Mouse (Mus musculus) limb, embryonic 13.5 days (tissue): ENCODE measurements around the gene D630039A03Rik. TPM values are rescaled to one million over a fixed set of nuclear protein-coding genes. Genes with fewer than 3 reads are reported as not detected.
"Not testable (repeated sequence)": the region's sequence is repeated elsewhere in the genome, so short reads cannot be mapped to it uniquely, and the experiment has no call there.

ENCODE experiments used
- ATAC-seq: fragments of 200-750 bp; cut with Nextera tagmentation; 2 replicates; pipeline ENCODE4 v1.8.0; 2017; ENCODE audit warnings: low read depth, moderate number of reproducible peaks, moderate TSS enrichment; ENCODE audit not compliant: low FRiP score
- H3K27ac ChIP-seq: fragments of 300-500 bp; sonication (generic); 2 replicates; pipeline ENCODE4 v1.5.1; 2015; ENCODE audit warnings: inconsistent platforms, mild to moderate bottlenecking, moderate library complexity
- H3K27me3 ChIP-seq: fragments of 300-500 bp; sonication (generic); 2 replicates; pipeline ENCODE4 v1.6.1; 2015; ENCODE audit warnings: mild to moderate bottlenecking, inconsistent platforms
- H3K36me3 ChIP-seq: fragments of 300-500 bp; sonication (generic); 2 replicates; pipeline ENCODE4 v1.6.1; 2015; ENCODE audit warnings: inconsistent platforms, mild to moderate bottlenecking, moderate library complexity
- H3K4me1 ChIP-seq: fragments of 300-500 bp; sonication (generic); 2 replicates; pipeline ENCODE4 v1.6.1; 2015; ENCODE audit warnings: inconsistent platforms
- H3K4me2 ChIP-seq: fragments of 300-500 bp; sonication (generic); replicated peaks from 2 replicates; pipeline ENCODE4 v1.6.1; 2015; ENCODE audit warnings: inconsistent platforms, mild to moderate bottlenecking, moderate library complexity
- H3K4me3 ChIP-seq: fragments of 300-500 bp; sonication (generic); 2 replicates; pipeline ENCODE4 v1.5.1; 2015; ENCODE audit warnings: moderate library complexity, mild to moderate bottlenecking, inconsistent platforms
- H3K9ac ChIP-seq: fragments of 300-500 bp; sonication (generic); 2 replicates; pipeline ENCODE4 v1.6.1; 2015; ENCODE audit warnings: mild to moderate bottlenecking, inconsistent platforms
- H3K9me3 ChIP-seq: fragments of 300-500 bp; sonication (generic); 2 replicates; pipeline ENCODE4 v1.6.1; 2016; ENCODE audit warnings: inconsistent platforms
- WGBS: fragments of 180-500 bp; shearing (Covaris S2); methylation state at CpG from one replicate; pipeline ENCODE4 v1.1.7; 2015; 5-methylcytosine and 5-hydroxymethylcytosine counted together
- polyA plus RNA-seq: library from polyadenylated mRNA; unstranded; fragments of >200 nt; fragmentation: Nextera tagmentation; extraction: Ambion mirVana; gene quantifications from 2 replicates; pipeline ENCODE4 v1.2.1, GENCODE M21; 2015

Gene D630039A03Rik
- polyA plus RNA-seq, 1 experiment from 2014 or later, result 0.34 TPM

DNA sequence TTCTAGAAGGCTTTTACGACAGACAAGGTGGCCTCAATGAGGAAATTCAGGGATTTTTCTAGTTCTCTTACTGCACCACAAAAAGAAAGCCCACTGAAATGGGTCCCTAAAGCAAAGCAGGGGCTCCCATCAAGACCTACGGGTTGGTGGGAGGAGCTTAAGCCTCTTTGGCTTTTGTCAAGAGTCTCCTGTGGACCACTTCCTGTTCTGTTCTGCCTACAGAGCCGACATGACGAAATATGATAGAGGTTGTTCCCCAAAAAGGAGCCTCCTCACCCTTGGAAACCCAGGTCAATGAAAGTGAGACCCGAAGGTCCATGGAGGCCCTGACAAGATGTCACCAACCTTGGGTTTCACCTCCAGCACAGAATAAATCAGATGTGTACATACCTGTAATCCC lies 13.5 kb downstream of the D630039A03Rik start:
- ATAC-seq, result no peak
- Histone ChIP-seq H3K4me3 (no peak overlapping the region), H3K4me2 (no peak overlapping the region), H3K27me3 (no peaks in the 10 kb centered on the region), H3K4me1 (peaks cover 9% of the 10 kb centered on the region), H3K9me3 (no peaks in the 10 kb centered on the region), H3K9ac (no peak overlapping the region), H3K27ac (no peak overlapping the region), H3K36me3 (no peaks in the 10 kb centered on the region)
- WGBS, result 71% methylated on average over 5 of the region's 5 CpGs

DNA sequence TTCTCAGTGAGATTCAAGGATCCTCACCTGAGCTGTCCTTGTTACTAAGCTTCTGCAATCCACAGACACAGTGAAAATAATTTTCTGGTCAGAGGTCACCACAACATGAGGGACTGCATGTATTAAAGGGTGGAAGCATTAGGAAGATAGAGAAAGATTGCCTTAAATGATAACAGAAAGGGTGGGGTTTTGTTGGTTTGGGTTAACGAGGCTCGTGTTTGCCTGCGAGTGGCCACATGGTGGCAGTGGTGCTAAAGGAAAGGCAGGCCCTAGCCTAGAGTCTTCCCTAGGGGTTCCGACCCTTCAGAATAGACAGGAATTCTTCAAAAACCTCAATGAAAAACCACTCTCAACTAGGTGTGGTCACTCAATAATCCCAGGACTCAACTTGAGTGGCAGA lies 14.9 kb downstream of the D630039A03Rik start:
- no peaks in the 10 kb centered on the region for H3K9me3 ChIP-seq
- 11% methylated on average over 4 of the region's 4 CpGs for whole genome bisulfite sequencing
- ATAC-seq, result no peak
- no peaks in the 10 kb centered on the region for H3K27me3 ChIP-seq
- no peaks in the 10 kb centered on the region for H3K36me3 ChIP-seq
- H3K4me1 ChIP-seq, result peaks cover 15% of the 10 kb centered on the region
- no peak overlapping the region for H3K27ac ChIP-seq
- H3K4me3 ChIP-seq, result no peak overlapping the region
- no peak overlapping the region for H3K9ac ChIP-seq
- no peak overlapping the region for H3K4me2 ChIP-seq

DNA sequence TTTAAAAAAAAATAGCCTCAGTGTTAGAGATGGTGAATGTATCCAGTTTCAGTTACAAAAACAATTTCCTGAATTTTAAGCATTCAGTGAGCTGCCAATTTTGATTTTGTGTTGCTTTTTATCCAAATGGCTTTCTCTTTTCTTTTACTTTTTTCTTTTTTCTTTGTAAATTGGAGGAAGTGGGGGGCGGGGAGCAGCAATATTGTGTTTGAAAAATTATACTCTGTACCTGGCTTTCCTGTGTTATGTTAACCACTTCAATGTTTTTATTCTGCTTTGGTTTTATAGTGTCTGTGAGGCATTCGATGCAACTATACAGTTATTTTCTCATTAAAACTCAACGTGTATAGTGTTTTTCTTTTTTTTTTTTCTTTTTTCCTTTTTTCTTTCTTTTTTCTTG lies 19.5 kb downstream of the D630039A03Rik start:
- no peak for ATAC-seq
- Histone ChIP-seq H3K27me3 (no peaks in the 10 kb centered on the region), H3K9me3 (no peaks in the 10 kb centered on the region), H3K9ac (no peak overlapping the region), H3K27ac (no peak overlapping the region), H3K4me2 (no peak overlapping the region), H3K4me3 (no peak overlapping the region), H3K4me1 (peaks cover 21% of the 10 kb centered on the region), H3K36me3 (peaks cover 4% of the 10 kb centered on the region)
- WGBS, result 50% methylated on average over 3 of the region's 3 CpGs

DNA sequence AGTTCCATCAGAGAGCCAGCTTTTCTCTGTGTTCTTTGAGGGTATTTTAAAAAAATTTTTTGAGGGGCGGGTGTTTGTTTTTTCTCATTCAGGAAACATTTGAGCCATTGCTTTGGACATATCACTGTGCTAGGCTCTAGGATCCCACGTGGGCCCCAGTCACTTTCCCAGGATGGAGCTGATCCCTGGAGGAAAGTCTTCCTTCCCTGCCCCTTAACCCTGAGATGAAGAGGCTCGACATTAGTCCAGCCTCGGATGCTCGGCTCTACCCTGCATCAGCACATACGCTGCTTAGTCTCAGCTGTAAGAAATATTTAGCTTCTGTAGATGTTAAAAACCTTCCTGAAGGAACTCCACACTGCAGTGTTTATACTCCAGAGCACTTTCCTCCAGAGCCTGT lies 20.2 kb downstream of the D630039A03Rik start:
- H3K27me3 ChIP-seq, result no peaks in the 10 kb centered on the region
- no peak overlapping the region for H3K4me3 ChIP-seq
- no peak overlapping the region for H3K9ac ChIP-seq
- H3K4me2 ChIP-seq, result no peak overlapping the region
- peaks cover 24% of the 10 kb centered on the region for H3K4me1 ChIP-seq
- H3K36me3 ChIP-seq, result peaks cover 4% of the 10 kb centered on the region
- H3K9me3 ChIP-seq, result no peaks in the 10 kb centered on the region
- no peak for ATAC-seq
- 63% methylated on average over 6 of the region's 6 CpGs for WGBS
- no peak overlapping the region for H3K27ac ChIP-seq

DNA sequence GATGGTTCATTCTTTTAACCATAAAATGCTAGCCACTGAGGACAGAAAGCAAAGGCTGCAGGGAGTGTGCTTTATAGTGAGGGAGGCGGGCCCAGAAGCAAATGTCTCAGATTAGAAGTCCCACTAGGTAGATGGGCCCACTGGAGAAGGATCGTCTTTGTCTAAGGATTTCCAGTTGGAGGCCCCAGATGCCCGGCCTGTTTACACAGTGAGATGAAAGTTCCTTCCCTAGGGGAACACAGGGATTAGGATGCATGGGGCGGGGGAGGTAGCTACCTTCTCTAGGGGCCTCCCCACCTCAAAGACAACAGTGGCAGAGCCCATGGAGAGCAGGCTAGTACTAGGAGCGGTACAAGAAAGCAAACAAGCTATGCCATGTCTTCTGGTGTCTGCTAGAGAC lies 21.0 kb downstream of the D630039A03Rik start:
- Histone ChIP-seq H3K36me3 (peaks cover 4% of the 10 kb centered on the region), H3K9me3 (no peaks in the 10 kb centered on the region), H3K27me3 (no peaks in the 10 kb centered on the region), H3K9ac (no peak overlapping the region), H3K4me2 (no peak overlapping the region), H3K27ac (no peak overlapping the region), H3K4me1 (peaks cover 24% of the 10 kb centered on the region), H3K4me3 (no peak overlapping the region)
- ATAC-seq, result no peak
- WGBS, result 49% methylated on average over 5 of the region's 5 CpGs

DNA sequence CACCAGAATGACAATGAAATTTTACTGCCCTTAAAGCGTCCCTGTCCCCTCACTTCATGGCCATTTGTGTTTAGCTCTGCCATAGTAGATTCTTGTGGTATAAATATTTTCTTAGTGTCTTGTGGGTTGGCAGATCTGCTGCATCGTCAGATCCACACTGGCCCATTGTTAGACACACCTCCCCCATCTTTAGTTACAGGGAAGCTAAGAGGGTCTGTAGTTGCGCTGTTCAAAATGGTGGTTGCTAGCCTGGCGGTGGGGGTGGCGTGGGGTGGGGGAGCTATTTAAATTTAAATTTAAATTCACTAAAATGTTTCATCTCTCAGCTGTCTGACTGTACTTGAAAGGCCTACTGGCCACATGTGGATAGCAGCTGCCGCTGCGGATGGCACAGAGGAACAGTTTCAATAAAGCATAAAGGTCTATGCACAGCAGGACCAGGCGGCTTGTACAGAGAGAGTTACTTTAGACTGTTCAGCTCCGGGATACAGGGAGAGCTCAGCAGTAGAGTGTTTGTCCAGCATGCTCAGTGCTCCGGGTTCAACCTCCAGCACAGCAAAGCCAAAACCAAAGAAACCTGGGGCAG lies 24.0 kb downstream of the D630039A03Rik start:
- 53% methylated on average over 10 of the region's 10 CpGs for WGBS
- no peak for ATAC-seq
- peaks cover 23% of the 10 kb centered on the region for H3K4me1 ChIP-seq
- no peak overlapping the region for H3K4me3 ChIP-seq
- peaks cover 4% of the 10 kb centered on the region for H3K36me3 ChIP-seq
- H3K4me2 ChIP-seq, result no peak overlapping the region
- H3K9ac ChIP-seq, result no peak overlapping the region
- no peaks in the 10 kb centered on the region for H3K9me3 ChIP-seq
- no peaks in the 10 kb centered on the region for H3K27me3 ChIP-seq
- peak overlapping the region; percentile 10; the same call in 1 of the 2 replicates for H3K27ac ChIP-seq

DNA sequence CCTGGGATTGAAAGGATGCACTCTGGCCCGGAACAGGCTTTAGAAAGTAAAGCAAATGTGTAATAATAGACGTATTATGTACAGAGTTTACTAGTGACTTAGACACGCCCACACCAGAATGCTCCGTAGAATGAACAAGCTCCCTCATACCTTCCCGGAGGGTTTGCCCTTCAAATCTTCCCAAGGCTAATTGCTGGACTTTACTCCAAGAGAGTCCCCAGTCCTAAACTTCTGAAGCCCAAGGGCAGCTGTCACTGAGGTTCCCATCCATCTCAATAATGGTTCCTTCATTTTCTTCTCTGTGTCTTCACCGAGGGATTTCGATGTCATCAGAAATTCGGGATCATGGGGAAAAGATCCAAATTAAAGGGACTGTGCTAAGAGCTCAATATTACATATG lies 26.3 kb downstream of the D630039A03Rik start:
- no peak for ATAC-seq
- WGBS, result 84% methylated on average over 8 of the region's 8 CpGs

DNA sequence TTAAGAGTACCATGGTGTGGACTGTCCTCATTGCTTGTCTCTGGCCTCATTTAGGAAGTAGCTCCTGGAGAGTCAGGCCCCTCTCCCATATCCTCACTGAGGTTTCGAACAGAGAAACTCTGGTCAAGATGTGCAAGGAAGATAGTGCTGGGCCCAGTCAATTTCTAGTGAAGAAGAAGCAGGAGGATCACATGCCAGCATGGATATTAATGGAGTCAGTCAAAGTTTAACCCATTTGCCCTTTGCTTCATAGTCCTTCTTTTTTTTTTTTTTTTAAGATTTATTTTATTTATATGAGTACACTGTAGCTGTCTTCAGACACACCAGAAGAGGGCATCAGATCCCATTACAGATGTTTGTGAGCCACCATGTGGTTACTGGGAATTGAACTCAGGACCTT lies 27.1 kb downstream of the D630039A03Rik start:
- not testable (repeated sequence) for H3K27me3 ChIP-seq, ATAC-seq
- WGBS, result 85% methylated on average over 1 of the region's 1 CpGs

More for the DNA sequence above, 26.3 kb downstream of the D630039A03Rik start:
- Histone ChIP-seq H3K4me3 (no peak overlapping the region), H3K9ac (no peak overlapping the region), H3K36me3 (peaks cover 4% of the 10 kb centered on the region), H3K9me3 (no peaks in the 10 kb centered on the region), H3K4me1 (peaks cover 16% of the 10 kb centered on the region), H3K27ac (no peak overlapping the region), H3K4me2 (no peak overlapping the region), H3K27me3 (no peaks in the 10 kb centered on the region)

DNA sequence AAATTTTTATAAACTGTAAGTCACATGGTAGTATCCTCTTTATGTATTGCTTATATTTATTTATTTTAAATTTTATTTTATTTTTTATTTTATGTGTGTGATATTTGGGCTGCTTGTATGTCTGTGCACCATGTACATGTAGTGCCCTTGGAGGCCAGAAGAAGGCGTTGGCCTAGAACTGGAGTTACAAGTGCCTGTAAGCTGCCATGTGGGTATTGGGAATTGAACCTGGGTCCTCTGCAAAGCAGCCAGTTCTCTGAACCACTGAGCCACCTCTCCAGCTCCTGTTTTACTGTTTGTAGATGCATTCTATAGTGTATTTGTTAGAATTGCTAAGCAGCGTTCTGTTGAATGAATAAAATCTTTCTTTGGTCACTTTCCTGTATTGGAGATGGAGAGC lies 27.9 kb downstream of the D630039A03Rik start:
- Histone ChIP-seq H3K27ac (no peak overlapping the region), H3K27me3 (no peaks in the 10 kb centered on the region), H3K9ac (no peak overlapping the region), H3K4me3 (no peak overlapping the region), H3K4me2 (no peak overlapping the region), H3K9me3 (no peaks in the 10 kb centered on the region), H3K4me1 (peaks cover 29% of the 10 kb centered on the region), H3K36me3 (peaks cover 3% of the 10 kb centered on the region)
- ATAC-seq, result no peak
- WGBS, result 88% methylated on average over 2 of the region's 2 CpGs

More for the DNA sequence above, 27.1 kb downstream of the D630039A03Rik start:
- H3K4me1 ChIP-seq, result peaks cover 22% of the 10 kb centered on the region
- H3K9ac ChIP-seq, H3K4me2 ChIP-seq, H3K36me3 ChIP-seq, H3K27ac ChIP-seq, H3K9me3 ChIP-seq, H3K4me3 ChIP-seq: not testable (repeated sequence)

DNA sequence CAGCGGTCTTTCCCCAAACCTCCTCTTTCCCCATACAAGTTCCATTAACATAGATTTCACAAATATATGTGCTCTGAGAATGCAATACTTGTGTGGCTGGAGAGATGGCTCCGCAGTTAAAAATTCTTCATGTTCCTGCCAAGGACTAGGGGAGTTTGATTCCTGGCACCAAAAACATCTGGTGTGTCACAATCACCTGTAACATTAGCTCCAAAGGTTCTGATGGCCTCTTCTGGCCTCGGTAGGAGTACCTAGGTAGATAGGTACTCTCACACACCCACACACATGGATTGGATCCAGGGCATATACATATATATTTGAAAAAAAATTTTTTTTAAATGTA lies 29.2 kb downstream of the D630039A03Rik start:
- H3K9me3 ChIP-seq, result no peaks in the 10 kb centered on the region
- 87% methylated on average over 3 of the region's 3 CpGs for WGBS
- H3K9ac ChIP-seq, result no peak overlapping the region
- no peak overlapping the region for H3K4me3 ChIP-seq
- no peaks in the 10 kb centered on the region for H3K36me3 ChIP-seq
- H3K4me1 ChIP-seq, result peaks cover 29% of the 10 kb centered on the region
- ATAC-seq, result no peak
- H3K27me3 ChIP-seq, result no peaks in the 10 kb centered on the region
- H3K4me2 ChIP-seq, result no peak overlapping the region
- H3K27ac ChIP-seq, result no peak overlapping the region

DNA sequence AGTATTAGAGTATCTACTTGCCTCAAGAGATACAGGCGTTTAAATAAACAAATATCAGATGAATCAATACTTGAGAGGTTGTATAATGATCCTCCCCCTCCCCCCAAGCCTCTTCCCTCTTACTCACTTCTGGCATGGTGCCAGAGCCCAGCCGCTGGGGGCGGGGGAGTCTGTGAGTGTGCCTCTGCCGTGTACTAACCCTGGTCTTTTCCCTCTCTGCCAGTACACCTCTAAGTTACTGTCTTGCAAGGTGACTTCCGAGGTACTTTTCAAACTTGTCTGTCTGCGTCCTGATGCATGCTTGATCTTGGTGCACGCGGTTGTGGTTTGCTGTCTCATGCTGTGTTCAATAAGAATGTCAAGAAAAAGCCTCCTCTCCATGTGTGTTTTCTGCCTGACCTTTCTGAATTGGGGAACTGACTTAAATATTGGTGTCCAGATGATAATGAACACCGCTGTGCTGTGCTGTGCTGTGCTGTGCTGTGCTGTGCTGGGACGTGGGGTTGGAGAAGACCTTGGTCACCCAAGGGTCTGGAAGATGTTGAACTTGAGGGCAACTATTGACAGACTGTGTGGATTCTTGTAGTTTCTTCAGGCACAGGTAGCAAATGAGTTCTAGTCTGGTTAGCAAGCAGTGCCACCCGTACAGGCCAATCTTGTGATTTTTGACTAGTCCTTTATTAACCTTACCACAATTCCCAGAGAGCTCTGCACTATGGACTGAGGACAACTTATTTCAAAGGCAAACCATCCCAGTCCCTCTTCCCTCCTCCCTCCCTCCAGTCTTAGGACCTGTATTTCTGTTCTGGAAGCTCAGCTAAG lies 29.8 kb downstream of the D630039A03Rik start:
- no peak overlapping the region for H3K27ac ChIP-seq
- H3K4me3 ChIP-seq, result no peak overlapping the region
- no peak overlapping the region for H3K4me2 ChIP-seq
- H3K36me3 ChIP-seq, result no peaks in the 10 kb centered on the region
- H3K9ac ChIP-seq, result no peak overlapping the region
- WGBS, result 61% methylated on average over 11 of the region's 11 CpGs
- no peak for ATAC-seq
- peaks cover 24% of the 10 kb centered on the region for H3K4me1 ChIP-seq
- no peaks in the 10 kb centered on the region for H3K9me3 ChIP-seq
- H3K27me3 ChIP-seq, result no peaks in the 10 kb centered on the region

DNA sequence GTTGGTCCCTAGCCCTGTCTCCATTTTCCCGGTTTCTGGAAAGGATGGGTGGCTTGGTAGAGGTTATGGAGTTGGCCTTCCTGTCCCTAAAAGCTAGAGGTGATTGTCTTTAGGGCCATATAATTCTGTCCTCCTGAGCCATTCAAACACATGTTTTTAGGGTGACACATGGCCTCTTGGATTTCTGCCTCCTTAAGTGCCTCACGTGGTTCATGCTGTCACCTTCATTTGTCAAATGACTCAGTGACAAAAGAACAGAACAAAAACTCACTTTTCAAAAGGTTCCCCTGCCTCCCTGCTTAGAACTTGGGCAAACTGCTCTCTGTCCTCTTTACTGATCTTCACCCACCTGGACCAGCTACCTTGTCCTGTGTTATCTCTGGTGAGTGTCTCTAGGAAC lies 30.9 kb downstream of the D630039A03Rik start:
- Histone ChIP-seq H3K27ac (no peak overlapping the region), H3K9me3 (no peaks in the 10 kb centered on the region), H3K4me3 (no peak overlapping the region), H3K4me2 (no peak overlapping the region), H3K4me1 (peaks cover 24% of the 10 kb centered on the region), H3K27me3 (no peaks in the 10 kb centered on the region), H3K9ac (no peak overlapping the region), H3K36me3 (no peaks in the 10 kb centered on the region)
- WGBS, result 81% methylated on average over 2 of the region's 2 CpGs
- ATAC-seq, result no peak

DNA sequence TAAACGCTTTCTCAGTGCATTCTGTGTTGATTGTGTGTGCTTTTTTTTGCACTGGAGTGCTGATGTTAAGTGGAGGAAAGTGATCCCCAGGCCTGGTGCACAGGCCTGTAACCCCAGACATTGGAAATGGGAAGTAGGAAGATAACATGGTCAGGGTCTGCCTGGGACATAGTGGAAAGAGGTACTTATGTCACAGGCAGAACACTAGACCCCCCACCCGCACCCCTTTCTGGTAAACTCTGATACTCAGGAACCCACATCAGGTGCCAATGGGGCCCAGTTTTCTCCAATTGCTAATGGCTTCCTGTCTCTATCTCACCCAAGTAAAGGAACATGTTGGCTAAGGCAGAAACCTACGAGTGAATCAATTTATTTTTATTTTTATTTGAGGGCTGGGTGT lies 31.6 kb downstream of the D630039A03Rik start:
- Histone ChIP-seq H3K4me3 (no peak overlapping the region), H3K4me1 (peaks cover 24% of the 10 kb centered on the region), H3K27ac (no peak overlapping the region; the same call in 1 of the 2 replicates), H3K9me3 (no peaks in the 10 kb centered on the region), H3K36me3 (no peaks in the 10 kb centered on the region), H3K27me3 (no peaks in the 10 kb centered on the region), H3K9ac (no peak overlapping the region), H3K4me2 (no peak overlapping the region)
- ATAC-seq, result no peak
- 80% methylated on average over 3 of the region's 3 CpGs for WGBS
